Mouse (Mus musculus) liver, embryonic 14.5 days (tissue): Measurements from ENCODE around the gene Plscr5. TPM values are rescaled to one million over a fixed set of nuclear protein-coding genes. Genes with fewer than 3 reads are reported as not detected.
A peak's percentile ranks its signal among the peaks of the same experiment; 100 is the strongest.

ENCODE experiments used
- ATAC-seq: fragments of 200-750 bp; cut with Nextera tagmentation; 2 replicates; pipeline ENCODE4 v1.8.0; 2017; ENCODE audit warnings: moderate number of reproducible peaks, mild to moderate bottlenecking, moderate library complexity; ENCODE audit not compliant: insufficient read depth
- DNase-seq, 3 experiments: peaks; one replicate each; pipeline ENCODE4 v3.0.0-alpha.2; 2012 to 2013; ENCODE audit warnings: low read depth in 3 of 3, low spot score in 3 of 3
- H3K27ac ChIP-seq: fragments of 300-500 bp; sonication (generic); 2 replicates; pipeline ENCODE4 v1.5.1; 2014; ENCODE audit warnings: moderate library complexity, mild to moderate bottlenecking, control low read depth, inconsistent platforms
- H3K27me3 ChIP-seq: fragments of 300-500 bp; sonication (generic); 2 replicates; pipeline ENCODE4 v1.6.1; 2014; ENCODE audit warnings: mild to moderate bottlenecking, low read length, moderate library complexity; ENCODE audit not compliant: control insufficient read depth, insufficient read depth
- H3K36me3 ChIP-seq: fragments of 300-500 bp; sonication (generic); replicated peaks from 2 replicates; pipeline ENCODE4 v1.6.1; 2014; ENCODE audit warnings: low read depth; ENCODE audit not compliant: control insufficient read depth, insufficient read depth
- H3K4me1 ChIP-seq, 2 experiments: fragments of 200-500 bp in 1 of 2; fragments of 300-500 bp in 1 of 2; sonication (generic) in 1 of 2; replicated peaks; 2 replicates each; pipeline ENCODE4 v1.6.1; 2012 to 2014; ENCODE audit warnings: antibody characterized with exemption in 1 of 2, inconsistent platforms in 1 of 2, low read length in 1 of 2; ENCODE audit not compliant: control insufficient read depth in 2 of 2, insufficient read depth in 2 of 2
- H3K4me2 ChIP-seq: fragments of 300-500 bp; sonication (generic); 2 replicates; pipeline ENCODE4 v1.6.1; 2014; ENCODE audit warnings: low read depth, mild to moderate bottlenecking, control low read depth, moderate library complexity
- H3K4me3 ChIP-seq, 2 experiments: fragments of 200-500 bp in 1 of 2; fragments of 300-500 bp in 1 of 2; sonication (generic) in 1 of 2; 2 replicates each; pipeline ENCODE4 v1.5.1; 2012 to 2014; ENCODE audit warnings: low read depth in 2 of 2, low read length in 2 of 2, mild to moderate bottlenecking in 2 of 2, control low read depth in 1 of 2, inconsistent platforms in 1 of 2, moderate library complexity in 1 of 2; ENCODE audit not compliant: insufficient read depth in 1 of 2
- H3K9ac ChIP-seq: fragments of 300-500 bp; sonication (generic); replicated peaks from 2 replicates; pipeline ENCODE4 v1.6.1; 2014; ENCODE audit warnings: mild to moderate bottlenecking, control low read depth, moderate library complexity
- H3K9me3 ChIP-seq: fragments of 300-500 bp; sonication (generic); 2 replicates; pipeline ENCODE4 v1.6.1; 2016; ENCODE audit warnings: low read length, mixed read lengths; ENCODE audit not compliant: control insufficient read depth
- CTCF ChIP-seq: IDR thresholded peaks from 2 replicates; pipeline ENCODE4 v1.5.1; 2016; ENCODE audit warnings: antibody characterized with exemption, low read depth, control low read depth
- EP300 ChIP-seq: IDR thresholded peaks from 2 replicates; pipeline ENCODE4 v1.6.1; 2016; ENCODE audit warnings: antibody characterized with exemption, low read depth
- whole genome bisulfite sequencing: fragments of 180-500 bp; shearing (Covaris S2); extraction: QIAGEN DNeasy Blood & Tissue Kit; methylation state at CpG from one replicate; pipeline ENCODE4 v1.1.7; 2014; ENCODE audit not compliant: insufficient replicate concordance; 5-methylcytosine and 5-hydroxymethylcytosine counted together
- polyA plus RNA-seq, 2 experiments: library from polyadenylated mRNA; depleted of rRNA in 1 of 2; stranded (reverse) in 1 of 2; unstranded in 1 of 2; fragments of >200 nt; fragmentation: Nextera tagmentation in 1 of 2; extraction: Ambion mirVana in 1 of 2; gene quantifications; 2 replicates each; pipeline versions ENCODE4 v1.2.1 to v1.2.3; 2012 to 2014

The Plscr5 gene
- polyA plus RNA-seq, 2 experiments: not detected

- Histone ChIP-seq H3K4me2 (no peak overlapping the region), H3K27me3 (no peaks in the 10 kb centered on the region), H3K4me1 (peaks cover under 1 to 13% of the 10 kb centered on the region in 2 experiments; a peak in 3 of 4 replicates), H3K27ac (no peak overlapping the region), H3K4me3 (no peak overlapping the region), H3K9me3 (no peaks in the 10 kb centered on the region), H3K9ac (no peak overlapping the region), H3K36me3 (no peaks in the 10 kb centered on the region)
- TF ChIP-seq CTCF: no peak
- no peak for TF ChIP-seq EP300
- ATAC-seq (no peak), DNase-seq (no peak)
- 68% methylated on average over 7 of the region's 7 CpGs for WGBS
These were observed 56.2 kb downstream of the Plscr5 start for GRCm38 (mm10) chr9:92248773-92249446.

GRCm38 (mm10) chr9:92249447-92249852, 56.7 kb downstream of the Plscr5 start, which contains the start of gene Plscr1:
Gene Plscr1, plus strand, starts transcription at chr9:92249750.
- Histone ChIP-seq H3K4me3 (peak within 1 kb of the TSS; percentile 72 to 78), H3K4me1 (peaks cover 2 to 17% of the 10 kb centered on the region in 2 experiments; a peak in 3 of 4 replicates), H3K9me3 (no peaks in the 10 kb centered on the region), H3K36me3 (no peaks in the 10 kb centered on the region), H3K9ac (peak within 1 kb of the TSS; percentile 70), H3K4me2 (peak within 1 kb of the TSS; percentile 76), H3K27ac (peak within 1 kb of the TSS; percentile 26), H3K27me3 (no peaks in the 10 kb centered on the region)
- WGBS: 37% methylated on average over 7 of the region's 7 CpGs
- ATAC-seq (no peak), DNase-seq (no peak)
- no peak for TF ChIP-seq CTCF
- no peak for TF ChIP-seq EP300

- Histone ChIP-seq H3K27ac (peak overlapping the region; percentile 26), H3K27me3 (no peaks in the 10 kb centered on the region), H3K4me1 (peaks cover 2 to 17% of the 10 kb centered on the region in 2 experiments; a peak in 3 of 4 replicates), H3K9ac (peak overlapping the region; percentile 70), H3K4me2 (peak overlapping the region; percentile 76), H3K9me3 (no peaks in the 10 kb centered on the region), H3K4me3 (peak overlapping the region; percentile 72 to 78), H3K36me3 (no peaks in the 10 kb centered on the region)
- under 1% methylated on average over 40 of the region's 40 CpGs for WGBS
- ATAC-seq: peak; percentile 77
- no peak for TF ChIP-seq EP300
- 0 out of 2 replicates have a peak, but pooled peaks have one; percentile 18 for TF ChIP-seq CTCF
- peak; percentile 17 to 46 (median 35) for DNase-seq
These were observed 57.4 kb downstream of the Plscr5 start for GRCm38 (mm10) chr9:92249987-92250772.

GRCm38 (mm10) chr9:92252718-92253117, 60.0 kb downstream of the Plscr5 start:
- Histone ChIP-seq H3K9me3 (no peaks in the 10 kb centered on the region), H3K27ac (no peak overlapping the region), H3K4me1 (peaks cover 2 to 17% of the 10 kb centered on the region in 2 experiments; a peak in 3 of 4 replicates), H3K27me3 (no peaks in the 10 kb centered on the region), H3K4me3 (no peak overlapping the region), H3K9ac (no peak overlapping the region), H3K36me3 (no peaks in the 10 kb centered on the region), H3K4me2 (peak overlapping the region; percentile 45)
- WGBS: 39% methylated on average over 5 of the region's 5 CpGs
- ATAC-seq (no peak), DNase-seq (no peak)
- TF ChIP-seq CTCF: no peak
- TF ChIP-seq EP300: no peak
